Mouse (Mus musculus) spleen, adult 12 weeks (tissue): Measurements from ENCODE around the gene Kiss1.

Experiments
- DNase-seq: peaks from one replicate; pipeline ENCODE4 v3.0.0; 2022; ENCODE audit warnings: low spot score

Kiss1 gene

GRCm38 (mm10) chr1:133363276-133364021 is 41.8 kb downstream of the Kiss1 start, which contains the start of gene Etnk2:
Gene Etnk2, plus strand, starts transcription at chr1:133363572.
- peak; percentile 34 for DNase-seq

GRCm38 (mm10) chr1:133364022-133364630 is 42.5 kb downstream of the Kiss1 start:
- DNase-seq, result no peak

- DNase-seq, result no peak
These were observed 43.2 kb downstream of the Kiss1 start for GRCm38 (mm10) chr1:133364890-133365289.

GRCm38 (mm10) chr1:133366951-133367605 is 45.4 kb downstream of the Kiss1 start:
- DNase-seq, result no peak

- DNase-seq, result no peak
These were observed 46.2 kb downstream of the Kiss1 start for GRCm38 (mm10) chr1:133367606-133368488.

GRCm38 (mm10) chr1:133368644-133369043 is 47.0 kb downstream of the Kiss1 start:
- DNase-seq, result no peak

GRCm38 (mm10) chr1:133370352-133370751 is 48.7 kb downstream of the Kiss1 start:
- DNase-seq, result no peak

GRCm38 (mm10) chr1:133371431-133371830 is 49.8 kb downstream of the Kiss1 start:
- no peak for DNase-seq

- no peak for DNase-seq
These were observed 50.4 kb downstream of the Kiss1 start for GRCm38 (mm10) chr1:133372113-133372512.

GRCm38 (mm10) chr1:133375696-133376346 is 54.1 kb downstream of the Kiss1 start:
- no peak for DNase-seq

- DNase-seq, result no peak
These were observed 55.9 kb downstream of the Kiss1 start for GRCm38 (mm10) chr1:133377547-133377946.
